Mouse (Mus musculus) neutrophil, adult 5-6 weeks (primary cell): ENCODE data around the gene Gm1604a. TPM values are rescaled to one million over a fixed set of nuclear protein-coding genes. Genes with fewer than 3 reads are reported as not detected.
"Not testable (repeated sequence)": the region's sequence is repeated elsewhere in the genome, so short reads cannot be mapped to it uniquely, and the experiment has no call there.

Experiments used
- ATAC-seq: fragments of 151-379, 151-347 bp; 2 replicates; pipeline ENCODE4 v1.8.0; 2017; ENCODE audit warnings: mild to moderate bottlenecking, moderate TSS enrichment; ENCODE audit not compliant: insufficient number of reproducible peaks, poor library complexity, low FRiP score, severe bottlenecking; ENCODE audit errors: extremely low read depth
- total RNA-seq: library from RNA; stranded (forward); fragments of 200-1000 nt; gene quantifications from 2 replicates; pipeline ENCODE4 v1.2.3, GENCODE M21; 2017

Gm1604a gene
- total RNA-seq, 1 experiment from 2014 or later: not detected

- peak; percentile 53 for ATAC-seq
Observed at GRCm38 (mm10) chr17:7033192-7034166, 8.1 kb downstream of the Gm1604a start.

- ATAC-seq: not testable (repeated sequence)
Observed at GRCm38 (mm10) chr17:7068997-7069539, 43.7 kb downstream of the Gm1604a start.

GRCm38 (mm10) chr17:7069561-7070240, 44.3 kb downstream of the Gm1604a start:
- ATAC-seq: not testable (repeated sequence)

- peak; percentile 63 for ATAC-seq
Observed at GRCm38 (mm10) chr17:7074494-7074893, 49.1 kb downstream of the Gm1604a start.

- ATAC-seq: peak; percentile 57
Observed at GRCm38 (mm10) chr17:7075519-7075918, 50.2 kb downstream of the Gm1604a start.

- ATAC-seq: peak; percentile 67
Observed at GRCm38 (mm10) chr17:7079558-7079957, 54.2 kb downstream of the Gm1604a start.

GRCm38 (mm10) chr17:7084523-7084922, 59.2 kb downstream of the Gm1604a start:
- ATAC-seq: not testable (repeated sequence)

GRCm38 (mm10) chr17:7085469-7086168, 60.3 kb downstream of the Gm1604a start:
- peak; percentile 60 for ATAC-seq

GRCm38 (mm10) chr17:7086836-7087235, 61.5 kb downstream of the Gm1604a start:
- not testable (repeated sequence) for ATAC-seq

GRCm38 (mm10) chr17:7097835-7098519, 72.6 kb downstream of the Gm1604a start:
- ATAC-seq: not testable (repeated sequence)

GRCm38 (mm10) chr17:7099096-7099495, 73.7 kb downstream of the Gm1604a start:
- not testable (repeated sequence) for ATAC-seq

GRCm38 (mm10) chr17:7102945-7103344, 77.6 kb downstream of the Gm1604a start:
- 0 out of 2 replicates have a peak, but pooled peaks have one; percentile 39 for ATAC-seq

GRCm38 (mm10) chr17:7111658-7112057, 86.3 kb downstream of the Gm1604a start:
- not testable (repeated sequence) for ATAC-seq

- not testable (repeated sequence) for ATAC-seq
Observed at GRCm38 (mm10) chr17:7116265-7116664, 90.9 kb downstream of the Gm1604a start.

GRCm38 (mm10) chr17:7120835-7121234, 95.5 kb downstream of the Gm1604a start:
- not testable (repeated sequence) for ATAC-seq

GRCm38 (mm10) chr17:7122554-7122953, 97.2 kb downstream of the Gm1604a start:
- not testable (repeated sequence) for ATAC-seq

GRCm38 (mm10) chr17:7126475-7126874, 101.1 kb downstream of the Gm1604a start:
- 0 out of 2 replicates have a peak, but pooled peaks have one; percentile 17 for ATAC-seq

GRCm38 (mm10) chr17:7134002-7134401, 108.6 kb downstream of the Gm1604a start:
- ATAC-seq: peak; percentile 38; the same call in 1 of the 2 replicates
